Mouse (Mus musculus) spleen, postnatal 10 days (tissue): Measurements from ENCODE around the gene Pdzd2.

ENCODE experiments used
- DNase-seq, 2 experiments: peaks; one replicate each; pipeline ENCODE4 v3.0.0; 2021 to 2022; ENCODE audit warnings: low spot score in 2 of 2

Pdzd2 gene

GRCm38 (mm10) chr15:12739277-12740247 is at the start of gene Pdzd2:
Gene Pdzd2 (minus strand): TSS chr15:12739924.
- DNase-seq, result peak; percentile 19 to 42

DNA sequence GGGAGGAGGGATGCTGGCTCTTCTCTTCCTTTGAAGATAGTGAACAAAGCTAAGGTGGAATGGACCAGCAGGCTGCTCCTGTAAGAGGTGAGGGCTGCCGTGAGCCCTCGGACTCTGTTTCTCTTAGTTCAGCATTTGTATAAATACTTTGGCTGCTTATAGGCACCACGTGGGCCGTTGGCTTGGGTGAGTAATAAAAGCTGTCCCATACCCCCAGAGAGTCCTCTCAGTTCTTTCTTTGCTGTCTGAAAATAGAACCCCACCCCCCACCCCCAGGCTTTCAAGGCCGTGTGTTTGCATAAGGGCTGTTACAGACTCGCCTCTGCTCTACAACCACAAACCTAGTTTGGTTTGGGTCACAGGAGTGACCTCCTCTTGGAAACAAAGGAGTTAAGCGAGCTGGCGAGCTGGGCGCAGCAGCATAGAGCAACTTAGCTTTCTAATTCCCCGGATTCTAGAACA is 49.7 kb upstream of the Pdzd2 start:
- no peak for DNase-seq

GRCm38 (mm10) chr15:12788536-12788935 is 48.8 kb upstream of the Pdzd2 start:
- DNase-seq, result no peak

DNA sequence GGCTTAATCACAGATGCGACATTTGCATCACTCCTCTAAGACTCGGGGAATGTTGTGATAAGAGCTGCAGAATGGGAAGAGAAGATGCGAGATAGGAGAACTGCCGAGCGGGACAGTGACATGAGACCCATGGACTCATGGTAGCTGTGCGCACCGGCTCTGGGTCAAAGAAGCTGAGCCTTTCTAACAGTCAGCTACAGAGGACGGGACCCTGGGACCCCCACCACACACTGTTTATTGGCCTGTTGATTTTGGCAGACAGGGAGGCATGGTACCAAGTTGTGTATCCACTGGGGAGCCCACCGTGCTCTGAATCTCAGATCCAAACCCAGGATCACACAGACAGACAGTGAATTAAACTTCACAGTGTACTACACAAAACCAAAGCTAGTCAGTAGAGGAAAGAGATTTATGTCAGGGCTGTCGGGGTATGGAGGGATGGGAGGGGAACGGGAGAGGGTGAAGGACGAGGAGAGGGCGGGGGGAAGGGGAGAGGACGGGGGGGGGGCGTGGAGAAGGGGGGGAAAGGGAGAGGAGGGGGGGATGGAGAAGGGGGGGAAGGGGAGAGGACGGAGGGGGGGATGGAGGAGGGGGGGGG is 42.1 kb upstream of the Pdzd2 start:
- DNase-seq, result no peak

- no peak for DNase-seq
These were observed 41.6 kb upstream of the Pdzd2 start for GRCm38 (mm10) chr15:12781296-12781695.

- no peak for DNase-seq
These were observed 34.5 kb upstream of the Pdzd2 start for GRCm38 (mm10) chr15:12774149-12774753.

- DNase-seq, result no peak
These were observed 31.2 kb upstream of the Pdzd2 start for GRCm38 (mm10) chr15:12770958-12771357.

GRCm38 (mm10) chr15:12766848-12767247 is 27.1 kb upstream of the Pdzd2 start:
- no peak for DNase-seq

- DNase-seq, result no peak
These were observed 23.4 kb upstream of the Pdzd2 start for GRCm38 (mm10) chr15:12763147-12763546.

DNA sequence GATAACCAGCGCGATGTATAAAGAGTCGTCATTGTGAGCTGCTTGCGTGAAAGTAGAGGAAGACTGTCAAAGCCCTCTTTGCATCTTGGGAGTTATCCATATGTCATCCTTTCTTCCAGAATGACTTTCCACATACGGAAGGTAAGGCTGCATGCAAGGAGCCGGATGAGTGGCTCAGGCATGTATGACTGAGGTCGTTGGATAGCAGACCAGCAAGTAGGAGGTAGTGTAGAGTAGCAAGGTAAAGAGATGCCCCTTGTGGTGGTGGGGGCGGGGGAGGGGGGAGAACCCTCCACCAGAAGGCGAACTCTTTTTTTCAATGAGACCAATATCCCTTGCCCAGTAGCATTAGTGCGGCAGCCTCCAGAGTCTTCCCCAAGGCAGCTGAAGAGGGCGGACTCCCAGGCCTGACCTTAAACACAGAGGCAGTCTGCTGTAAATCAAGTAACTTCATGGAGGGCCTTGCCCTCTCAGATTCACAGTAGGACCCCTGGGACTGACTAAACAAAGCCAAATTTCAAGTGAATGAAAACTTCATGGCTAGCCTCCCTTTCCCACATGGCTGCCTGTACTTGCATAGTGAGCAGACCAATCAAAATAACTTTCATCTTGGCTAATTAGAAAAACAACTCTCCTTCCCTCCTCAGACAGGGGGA is 22.7 kb upstream of the Pdzd2 start:
- DNase-seq, result no peak

GRCm38 (mm10) chr15:12760747-12761146 is 21.0 kb upstream of the Pdzd2 start:
- no peak for DNase-seq

- no peak for DNase-seq
These were observed 18.7 kb upstream of the Pdzd2 start for GRCm38 (mm10) chr15:12758461-12758860.

- DNase-seq, result no peak
These were observed 18.0 kb upstream of the Pdzd2 start for GRCm38 (mm10) chr15:12757757-12758156.

GRCm38 (mm10) chr15:12753201-12753600 is 13.5 kb upstream of the Pdzd2 start:
- no peak for DNase-seq

GRCm38 (mm10) chr15:12750963-12751362 is 11.2 kb upstream of the Pdzd2 start:
- no peak for DNase-seq

DNA sequence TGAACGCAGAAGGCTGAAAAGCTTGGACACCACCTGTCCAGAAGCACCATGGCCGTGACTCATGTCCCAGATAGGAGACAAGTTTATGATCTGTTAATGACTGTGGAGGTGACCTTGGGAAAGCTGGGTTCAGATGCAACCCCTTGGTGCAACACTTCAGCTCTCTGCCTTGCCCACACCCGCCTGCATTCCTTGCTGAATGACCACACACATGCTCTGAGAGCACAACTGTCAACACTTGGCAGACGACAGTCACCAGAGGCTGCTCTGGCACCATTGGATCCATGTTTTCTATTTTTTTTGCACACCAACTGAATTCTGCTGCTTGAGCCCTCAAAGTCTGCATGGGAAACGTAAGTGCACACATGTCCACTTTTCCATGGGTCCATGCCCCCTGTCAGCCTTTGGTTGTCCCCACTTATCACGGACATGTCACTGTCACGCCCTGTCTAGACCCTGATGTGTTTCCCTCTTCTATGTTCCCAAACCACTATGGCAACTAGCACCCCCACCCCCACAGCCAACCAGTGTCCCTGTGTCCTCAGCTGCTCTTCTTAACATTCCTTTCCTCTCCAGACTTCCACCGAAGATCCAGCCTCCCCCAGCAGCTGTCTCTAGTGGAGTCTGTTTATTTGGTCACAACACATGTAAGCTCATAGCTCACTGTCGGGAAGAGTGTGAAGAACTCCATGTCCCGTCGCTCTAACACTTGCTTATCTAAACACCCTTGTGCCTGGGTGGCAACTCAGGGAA is 10.0 kb upstream of the Pdzd2 start:
- DNase-seq, result no peak

- no peak for DNase-seq
These were observed 2.6 kb upstream of the Pdzd2 start for GRCm38 (mm10) chr15:12742117-12742906.

GRCm38 (mm10) chr15:12738301-12739093 is 1.2 kb downstream of the Pdzd2 start:
- DNase-seq, result no peak

DNA sequence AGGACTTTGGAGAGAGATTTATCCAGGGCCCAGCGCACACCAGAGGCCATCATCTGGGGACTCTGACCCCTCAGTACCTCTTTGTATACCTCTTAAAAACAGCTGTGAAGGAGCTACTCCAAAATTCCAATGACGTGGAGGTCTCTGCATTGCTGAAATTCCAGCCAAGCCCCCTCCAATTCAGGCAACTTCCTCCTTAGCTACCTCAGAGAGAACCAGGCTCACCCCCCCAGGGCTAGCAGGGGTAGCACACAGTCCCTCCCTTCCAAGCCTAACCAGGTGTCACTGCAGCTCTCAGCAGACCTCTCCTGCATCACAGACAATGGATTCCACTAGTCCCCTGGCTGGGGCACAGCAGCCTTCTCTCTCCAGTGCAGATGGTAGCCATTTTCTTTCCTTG is 4.5 kb downstream of the Pdzd2 start:
- DNase-seq, result no peak

DNA sequence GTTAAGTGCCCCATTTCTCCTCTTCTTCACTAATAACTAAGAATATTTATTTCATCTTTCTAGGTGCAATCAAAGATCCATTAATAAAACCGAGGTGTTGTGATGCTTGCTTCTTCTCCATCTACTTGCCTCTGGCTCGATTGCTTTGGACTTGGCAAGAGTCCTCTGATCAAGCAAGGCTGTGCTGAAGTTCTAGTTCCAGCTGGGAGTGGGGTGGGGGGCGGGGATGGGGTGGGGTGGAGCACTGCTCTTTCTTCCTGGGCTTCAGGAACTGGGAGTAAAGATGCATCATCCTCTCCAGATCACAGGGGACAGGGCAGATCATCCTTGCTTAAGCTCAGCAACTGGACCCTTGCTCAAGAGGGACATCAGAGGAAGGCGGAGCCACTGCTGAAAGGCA is 5.5 kb downstream of the Pdzd2 start:
- DNase-seq, result no peak
